Mouse (Mus musculus) mesoderm, embryonic 11.5 days (tissue): Measurements from ENCODE around the gene Agmo.

Experiments used
- DNase-seq: peaks from one replicate; pipeline ENCODE4 v3.0.0-alpha.2; 2012; ENCODE audit warnings: low read depth, low spot score

Agmo gene

GRCm38 (mm10) chr12:37434466-37434865, 193.0 kb downstream of the Agmo start:
- no peak for DNase-seq

GRCm38 (mm10) chr12:37442486-37443013, 201.1 kb downstream of the Agmo start:
- DNase-seq, result peak; percentile 32

- no peak for DNase-seq
Measured at GRCm38 (mm10) chr12:37445255-37445654, 203.8 kb downstream of the Agmo start.

GRCm38 (mm10) chr12:37449597-37449996, 208.2 kb downstream of the Agmo start:
- no peak for DNase-seq

GRCm38 (mm10) chr12:37450366-37451156, 209.1 kb downstream of the Agmo start:
- peak; percentile 73 for DNase-seq

- DNase-seq, result peak; percentile 65
Measured at GRCm38 (mm10) chr12:37471631-37472030, 230.2 kb downstream of the Agmo start.

GRCm38 (mm10) chr12:37476849-37477248, 235.4 kb downstream of the Agmo start:
- no peak for DNase-seq

GRCm38 (mm10) chr12:37487991-37488390, 246.6 kb downstream of the Agmo start:
- no peak for DNase-seq

GRCm38 (mm10) chr12:37498871-37499270, 257.4 kb downstream of the Agmo start:
- no peak for DNase-seq

- peak; percentile 3 for DNase-seq
Measured at GRCm38 (mm10) chr12:37507406-37507805, 266.0 kb downstream of the Agmo start.

- DNase-seq, result no peak
Measured at GRCm38 (mm10) chr12:37507826-37508225, 266.4 kb downstream of the Agmo start.

- DNase-seq, result no peak
Measured at GRCm38 (mm10) chr12:37521772-37522171, 280.3 kb downstream of the Agmo start.

GRCm38 (mm10) chr12:37524662-37525061, 283.2 kb downstream of the Agmo start:
- no peak for DNase-seq

- DNase-seq, result peak; percentile 79
Measured at GRCm38 (mm10) chr12:37540994-37541393, 299.6 kb downstream of the Agmo start.

GRCm38 (mm10) chr12:37558284-37558683, 316.8 kb downstream of the Agmo start:
- no peak for DNase-seq

GRCm38 (mm10) chr12:37565882-37566596, 324.6 kb downstream of the Agmo start:
- no peak for DNase-seq

GRCm38 (mm10) chr12:37571922-37572321, 330.5 kb downstream of the Agmo start:
- no peak for DNase-seq

GRCm38 (mm10) chr12:37582777-37583176, 341.3 kb downstream of the Agmo start:
- no peak for DNase-seq

- no peak for DNase-seq
Measured at GRCm38 (mm10) chr12:37592853-37593252, 351.4 kb downstream of the Agmo start.

GRCm38 (mm10) chr12:37612837-37613236, 371.4 kb downstream of the Agmo start:
- no peak for DNase-seq

- no peak for DNase-seq
Measured at GRCm38 (mm10) chr12:37614769-37615168, 373.3 kb downstream of the Agmo start.

- no peak for DNase-seq
Measured at GRCm38 (mm10) chr12:37624078-37624477, 382.6 kb downstream of the Agmo start.
